10 mouse cellular contexts compared by ENCODE assay signal in genomic region chr17:74869556-74869955, GRCm38 (mm10).
DNase-seq lines count a peak whose midpoint lies in the region; ATAC-seq lines count a peak whose summit lies in the region.
"Had no signal": no experiment of that assay in that cellular context is flagged by ENCODE, and none has a peak within 500 bp of the region (broad histone marks: within the 10 kb centered on the region; RNA-seq: fewer than 3 reads in every experiment).

No protein-coding gene starts in this region.

- H3K4me2 ChIP-seq in heart, embryonic 11.5 days: no peak overlapping the region
- no peak overlapping the region for H3K4me2 ChIP-seq in midbrain, embryonic 11.5 days
- no peak overlapping the region for H3K4me2 ChIP-seq in midbrain, embryonic 16.5 days (ENCODE audit: low read length)
- no peak overlapping the region for H3K4me2 ChIP-seq in forebrain, embryonic 14.5 days (ENCODE audit: low read length)
- H3K4me2 ChIP-seq: liver, embryonic 12.5 days had no signal

- no peak for DNase-seq in heart, adult 18-20 months
- peak; percentile 51 for DNase-seq in midbrain, embryonic 11.5 days (ENCODE audit: low spot score, missing footprints)
- DNase-seq in limb, embryonic 10.5 days (ENCODE audit: low spot score): no peak
- DNase-seq in forebrain, embryonic 14.5 days (ENCODE audit: low spot score): no peak
- no peak for DNase-seq in spleen, postnatal 36 days (ENCODE audit: low spot score in 2 of 2)
- DNase-seq: gastrocnemius, postnatal 25 days had no signal

- no peak overlapping the region for H3K9ac ChIP-seq in heart, embryonic 11.5 days (ENCODE audit: low read depth, low read length)
- no peak overlapping the region for H3K9ac ChIP-seq in midbrain, embryonic 11.5 days (ENCODE audit: low read length)
- H3K9ac ChIP-seq in midbrain, embryonic 16.5 days (ENCODE audit: low read depth, low read length): no peak overlapping the region
- H3K9ac ChIP-seq in forebrain, embryonic 14.5 days (ENCODE audit: low read length): no peak overlapping the region
- H3K9ac ChIP-seq: liver, embryonic 12.5 days had no signal

- H3K36me3 ChIP-seq in heart, embryonic 11.5 days (ENCODE audit: control insufficient read depth, insufficient read depth, low read length): no peaks in the 10 kb centered on the region
- H3K36me3 ChIP-seq in midbrain, embryonic 11.5 days (ENCODE audit: control insufficient read depth, insufficient read depth, low read length): no peaks in the 10 kb centered on the region
- H3K36me3 ChIP-seq in midbrain, embryonic 16.5 days (ENCODE audit: control insufficient read depth, insufficient read depth, low read length): no peaks in the 10 kb centered on the region
- no peaks in the 10 kb centered on the region for H3K36me3 ChIP-seq in limb, embryonic 10.5 days
- no peaks in the 10 kb centered on the region for H3K36me3 ChIP-seq in forebrain, embryonic 14.5 days (ENCODE audit: control insufficient read depth, insufficient read depth, low read length)
- H3K36me3 ChIP-seq: liver, embryonic 12.5 days had no signal

- H3K27me3 ChIP-seq in heart, embryonic 11.5 days (ENCODE audit: control insufficient read depth, insufficient read depth, low read length): no peaks in the 10 kb centered on the region
- no peaks in the 10 kb centered on the region for H3K27me3 ChIP-seq in midbrain, embryonic 11.5 days (ENCODE audit: control insufficient read depth, insufficient read depth, low read length)
- H3K27me3 ChIP-seq in midbrain, embryonic 16.5 days (ENCODE audit: control insufficient read depth, insufficient read depth, low read depth, low read length): no peaks in the 10 kb centered on the region
- H3K27me3 ChIP-seq in limb, embryonic 10.5 days (ENCODE audit: low read depth, poor library complexity, severe bottlenecking): no peaks in the 10 kb centered on the region
- no peaks in the 10 kb centered on the region for H3K27me3 ChIP-seq in forebrain, embryonic 14.5 days (replicated peaks; ENCODE audit: control insufficient read depth, insufficient read depth, low read length)
- H3K27me3 ChIP-seq: liver, embryonic 12.5 days had no signal

- ATAC-seq in heart, embryonic 11.5 days (replicated peaks; ENCODE audit: insufficient number of reproducible peaks, low FRiP score, low TSS enrichment): no peak
- ATAC-seq in midbrain, embryonic 11.5 days (ENCODE audit: low FRiP score): no peak
- no peak for ATAC-seq in midbrain, embryonic 16.5 days
- ATAC-seq in erythroblast, adult 5-6 weeks (replicated peaks; ENCODE audit: low FRiP score, poor library complexity, severe bottlenecking): no peak
- no peak for ATAC-seq in forebrain, embryonic 14.5 days
- ATAC-seq: liver, embryonic 12.5 days had no signal

- peak overlapping the region; percentile 87 for H3K27ac ChIP-seq in heart, embryonic 11.5 days (ENCODE audit: low read depth, low read length)
- H3K27ac ChIP-seq in midbrain, embryonic 11.5 days (ENCODE audit: low read depth, low read length): no peak overlapping the region
- no peak overlapping the region for H3K27ac ChIP-seq in midbrain, embryonic 16.5 days (ENCODE audit: low read length)
- 0 out of 2 replicates have a peak overlapping the region, but pooled peaks have one; percentile 16 for H3K27ac ChIP-seq in limb, embryonic 10.5 days
- H3K27ac ChIP-seq in forebrain, embryonic 14.5 days (ENCODE audit: low read depth, low read length): no peak overlapping the region

- H3K9me3 ChIP-seq in heart, embryonic 11.5 days (replicated peaks; ENCODE audit: control insufficient read depth, low read length): no peaks in the 10 kb centered on the region
- no peaks in the 10 kb centered on the region for H3K9me3 ChIP-seq in midbrain, embryonic 11.5 days (ENCODE audit: control insufficient read depth, low read length)
- no peaks in the 10 kb centered on the region for H3K9me3 ChIP-seq in midbrain, embryonic 16.5 days (replicated peaks; ENCODE audit: control insufficient read depth, low read length, poor library complexity, severe bottlenecking)
- no peaks in the 10 kb centered on the region for H3K9me3 ChIP-seq in limb, embryonic 10.5 days (replicated peaks)
- H3K9me3 ChIP-seq in forebrain, embryonic 14.5 days (replicated peaks; ENCODE audit: control insufficient read depth, low read length): no peaks in the 10 kb centered on the region
- H3K9me3 ChIP-seq: liver, embryonic 12.5 days had no signal

- H3K4me3 ChIP-seq in heart, embryonic 11.5 days (ENCODE audit: low read depth, low read length): no peak overlapping the region
- no peak overlapping the region for H3K4me3 ChIP-seq in midbrain, embryonic 11.5 days (ENCODE audit: low read depth, low read length)
- H3K4me3 ChIP-seq in midbrain, embryonic 16.5 days (ENCODE audit: low read depth, low read length): no peak overlapping the region
- H3K4me3 ChIP-seq in limb, embryonic 10.5 days: no peak overlapping the region
- no peak overlapping the region for H3K4me3 ChIP-seq in forebrain, embryonic 14.5 days (ENCODE audit: low read depth, low read length)
- H3K4me3 ChIP-seq: liver, embryonic 12.5 days had no signal

- H3K4me1 ChIP-seq in heart, embryonic 11.5 days (ENCODE audit: control insufficient read depth, insufficient read depth, low read length): peaks cover 60% of the 10 kb centered on the region
- H3K4me1 ChIP-seq in midbrain, embryonic 11.5 days (ENCODE audit: control insufficient read depth, insufficient read depth, low read length): peaks cover 7% of the 10 kb centered on the region; the same call in 1 of the 2 replicates
- peaks cover 9% of the 10 kb centered on the region; the same call in 1 of the 2 replicates for H3K4me1 ChIP-seq in midbrain, embryonic 16.5 days (ENCODE audit: control insufficient read depth, insufficient read depth, low read length)
- H3K4me1 ChIP-seq in limb, embryonic 10.5 days: peaks cover 53% of the 10 kb centered on the region
- peaks cover 29% of the 10 kb centered on the region for H3K4me1 ChIP-seq in forebrain, embryonic 14.5 days (ENCODE audit: control insufficient read depth, insufficient read depth, low read length)

- 70% methylated on average over 8 of the region's 8 CpGs for WGBS in heart, embryonic 11.5 days (ENCODE audit: insufficient replicate concordance)
- 74% methylated on average over 8 of the region's 8 CpGs for WGBS in midbrain, embryonic 11.5 days
- WGBS in midbrain, embryonic 16.5 days: 67% methylated on average over 8 of the region's 8 CpGs
- 86% methylated on average over 8 of the region's 8 CpGs for WGBS in limb, embryonic 10.5 days
- WGBS in forebrain, embryonic 14.5 days: 33% methylated on average over 8 of the region's 8 CpGs

Comparison
In these comparisons a context has a peak if more than half of its experiments do, and no peak if none do; other contexts are left out.
1. H3K27ac ChIP-seq: peak in heart, embryonic 11.5 days (single experiment) and limb, embryonic 10.5 days (single experiment); none in midbrain, embryonic 11.5 days (single experiment), midbrain, embryonic 16.5 days (single experiment) and forebrain, embryonic 14.5 days (single experiment).